ENCODE assay signal across 21 mouse cellular contexts in the genomic region with DNA sequence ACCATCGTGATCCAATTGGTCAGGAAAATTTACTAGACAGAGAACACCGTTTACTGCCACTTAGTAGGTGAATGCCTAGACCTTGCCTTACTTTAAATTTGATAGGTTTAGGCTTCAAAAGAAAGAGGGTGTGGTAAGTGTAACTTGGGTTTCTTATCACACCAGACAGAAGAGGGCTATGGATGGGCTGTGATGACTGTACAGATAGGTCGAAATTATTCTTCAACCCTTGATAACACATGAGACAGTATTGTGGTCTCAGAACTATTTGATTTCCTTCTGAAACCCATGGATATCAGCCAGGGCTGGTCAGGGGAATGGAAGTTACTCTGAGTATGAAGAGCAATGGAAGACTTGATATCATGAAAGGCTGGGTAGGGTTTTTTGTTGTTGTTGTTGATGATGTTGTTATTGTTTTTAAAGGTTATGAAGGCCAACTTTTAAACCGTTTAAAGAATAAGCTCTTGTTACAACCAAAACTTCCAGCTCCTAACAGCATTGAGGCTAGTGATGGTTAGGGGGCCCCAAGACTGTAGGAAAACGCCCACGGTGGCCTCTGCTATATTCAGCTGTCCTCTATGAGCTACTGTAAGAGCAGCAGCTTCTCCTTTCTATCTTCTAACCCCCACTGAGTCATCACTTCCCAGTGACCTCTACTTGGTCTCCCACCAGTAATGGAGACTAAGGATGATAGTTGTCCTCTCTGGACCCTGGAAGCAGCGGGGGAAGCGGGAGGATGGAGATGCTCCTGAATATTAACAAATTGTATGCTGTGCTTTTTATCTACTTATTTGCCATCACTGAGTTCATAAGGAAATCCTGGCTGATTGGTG. TPM values are rescaled to one million over a fixed set of nuclear protein-coding genes. Genes with fewer than 3 reads are reported as not detected.
DNase-seq lines count a peak whose midpoint lies in the region; ATAC-seq lines count a peak whose summit lies in the region.
"Had no signal": no experiment of that assay in that cellular context is flagged by ENCODE, and none has a peak within 500 bp of the region (broad histone marks: within the 10 kb centered on the region; RNA-seq: fewer than 3 reads in every experiment).

No protein-coding gene starts in this region.

- DNase-seq in heart, adult 18-20 months = no peak
- peak; percentile 75 for DNase-seq in c-Kit-positive CD71-positive TER-119-positive erythroid progenitor cells, embryonic 14.5 days (ENCODE audit: low spot score)
- peak; percentile 39 for DNase-seq in liver
- DNase-seq in layer of hippocampus, adult 18-20 months (ENCODE audit: low spot score in 2 of 2) = no peak
- DNase-seq in retina, embryonic 14.5 days (ENCODE audit: low spot score) = no peak
- DNase-seq: adrenal gland, postnatal 36 days; cerebellum, postnatal 10 days; embryo, embryonic 11 days; gastrocnemius, postnatal 36 days; heart, postnatal 4 days; thymus, adult 18-20 months had no signal

- 0 out of 2 replicates have a peak, but pooled peaks cover 2% of the 10 kb centered on the region for H3K4me1 ChIP-seq in heart, embryonic 12.5 days (replicated peaks)
- no peaks in the 10 kb centered on the region for H3K4me1 ChIP-seq in hindbrain, embryonic 12.5 days
- H3K4me1 ChIP-seq: embryonic facial prominence, embryonic 15.5 days; neural tube, embryonic 13.5 days had no signal

- ATAC-seq in heart, embryonic 12.5 days (ENCODE audit: insufficient number of reproducible peaks, low FRiP score) = peak; percentile 51; the same call in 1 of the 2 replicates
- ATAC-seq in megakaryocyte progenitor cell, adult 5-6 weeks (replicated peaks; ENCODE audit: poor library complexity) = peak; percentile 63
- no peak for ATAC-seq in hindbrain, embryonic 12.5 days (ENCODE audit: low FRiP score)
- ATAC-seq: forebrain, embryonic 14.5 days; inflammation-experienced regulatory T-cells, adult 6 months had no signal

- H3K9me3 ChIP-seq in heart, embryonic 12.5 days (replicated peaks) = no peaks in the 10 kb centered on the region
- no peaks in the 10 kb centered on the region for H3K9me3 ChIP-seq in hindbrain, embryonic 12.5 days (replicated peaks)
- H3K9me3 ChIP-seq: embryonic facial prominence, embryonic 15.5 days; heart, embryonic 13.5 days; neural tube, embryonic 13.5 days had no signal

- WGBS in heart, embryonic 12.5 days = 78% methylated on average over 8 of the region's 8 CpGs
- 88% methylated on average over 8 of the region's 8 CpGs for WGBS in hindbrain, embryonic 12.5 days

- no peak overlapping the region for H3K27ac ChIP-seq in heart, embryonic 12.5 days (ENCODE audit: poor library complexity, severe bottlenecking)
- H3K27ac ChIP-seq in hindbrain, embryonic 12.5 days = no peak overlapping the region
- H3K27ac ChIP-seq: embryonic facial prominence, embryonic 15.5 days; heart, embryonic 13.5 days; kidney, postnatal 0 days; neural tube, embryonic 13.5 days had no signal

- no peaks in the 10 kb centered on the region for H3K36me3 ChIP-seq in heart, embryonic 12.5 days
- no peaks in the 10 kb centered on the region for H3K36me3 ChIP-seq in hindbrain, embryonic 12.5 days
- H3K36me3 ChIP-seq: embryonic facial prominence, embryonic 15.5 days; heart, embryonic 13.5 days; neural tube, embryonic 13.5 days had no signal

- H3K4me2 ChIP-seq in heart, embryonic 12.5 days = no peak overlapping the region
- no peak overlapping the region for H3K4me2 ChIP-seq in hindbrain, embryonic 12.5 days (replicated peaks)
- H3K4me2 ChIP-seq: embryonic facial prominence, embryonic 15.5 days; heart, embryonic 13.5 days; midbrain, embryonic 11.5 days; neural tube, embryonic 13.5 days had no signal

- no peak overlapping the region for H3K4me3 ChIP-seq in heart, embryonic 12.5 days
- no peak overlapping the region for H3K4me3 ChIP-seq in hindbrain, embryonic 12.5 days
- H3K4me3 ChIP-seq: embryonic facial prominence, embryonic 15.5 days; heart, embryonic 13.5 days; neural tube, embryonic 13.5 days had no signal

- no peaks in the 10 kb centered on the region for H3K27me3 ChIP-seq in heart, embryonic 12.5 days (replicated peaks)
- no peaks in the 10 kb centered on the region for H3K27me3 ChIP-seq in hindbrain, embryonic 12.5 days
- H3K27me3 ChIP-seq: embryonic facial prominence, embryonic 15.5 days; heart, embryonic 13.5 days; neural tube, embryonic 13.5 days had no signal

- H3K9ac ChIP-seq in heart, embryonic 12.5 days = no peak overlapping the region
- H3K9ac ChIP-seq in hindbrain, embryonic 12.5 days = no peak overlapping the region
- H3K9ac ChIP-seq: embryonic facial prominence, embryonic 15.5 days; heart, embryonic 13.5 days; neural tube, embryonic 13.5 days had no signal

RNA-seq across cellular contexts. Expression of a gene that starts 3.8 kb away (rescaled TPM):
- polyA plus RNA-seq in heart, embryonic 12.5 days (2016; fragmentation: Nextera tagmentation; extraction: Ambion mirVana) = not detected in 2 replicates
- total RNA-seq in heart, adult 18-20 months (2021) = under 1 TPM in 1 of 2 experiments, not detected in 1; 0.15 TPM
- not detected in 2 replicates for total RNA-seq in megakaryocyte progenitor cell, adult 5-6 weeks (2015)
- total RNA-seq in megakaryocyte progenitor cell, adult 5-6 weeks (2017) = 0.25 TPM in 1 of 2 replicates, not detected in the other
- 0.20 and 0.21 TPM in 2 replicates for polyA plus RNA-seq in hindbrain, embryonic 12.5 days (2016; fragmentation: Nextera tagmentation; extraction: Ambion mirVana)
- total RNA-seq in layer of hippocampus, adult 18-20 months (2021) = not detected
- total RNA-seq: gastrocnemius, postnatal 36 days; heart, postnatal 4 days had no signal
- polyA plus RNA-seq: embryonic facial prominence, embryonic 15.5 days; heart, embryonic 13.5 days; kidney, postnatal 0 days had no signal

Comparison
In these comparisons a context has a peak if more than half of its experiments do, and no peak if none do; other contexts are left out.
1. DNase-seq: peak in c-Kit-positive CD71-positive TER-119-positive erythroid progenitor cells, embryonic 14.5 days (single experiment) and liver (single experiment); none in heart, adult 18-20 months (0 of 2), layer of hippocampus, adult 18-20 months (0 of 2) and retina, embryonic 14.5 days (single experiment).